Mouse (Mus musculus) liver, embryonic 15.5 days (tissue): ENCODE data around the gene Zbtb37. TPM values are rescaled to one million over a fixed set of nuclear protein-coding genes. Genes with fewer than 3 reads are reported as not detected.
"Not testable (repeated sequence)": the region's sequence is repeated elsewhere in the genome, so short reads cannot be mapped to it uniquely, and the experiment has no call there.

Experiments
- ATAC-seq: fragments of 200-750 bp; cut with Nextera tagmentation; 2 replicates; pipeline ENCODE4 v1.8.0; 2017; ENCODE audit warnings: moderate number of reproducible peaks, mild to moderate bottlenecking, moderate library complexity; ENCODE audit not compliant: insufficient read depth
- H3K27ac ChIP-seq: fragments of 300-500 bp; sonication (generic); replicated peaks from 2 replicates; pipeline ENCODE4 v1.5.1; 2015; ENCODE audit warnings: mild to moderate bottlenecking, inconsistent platforms
- H3K27me3 ChIP-seq: fragments of 300-500 bp; sonication (generic); 2 replicates; pipeline ENCODE4 v1.6.1; 2015; ENCODE audit warnings: mild to moderate bottlenecking, inconsistent platforms
- H3K36me3 ChIP-seq: fragments of 300-500 bp; sonication (generic); replicated peaks from 2 replicates; pipeline ENCODE4 v1.6.1; 2015; ENCODE audit warnings: moderate library complexity, mild to moderate bottlenecking, inconsistent platforms
- H3K4me1 ChIP-seq: fragments of 300-500 bp; sonication (generic); replicated peaks from 2 replicates; pipeline ENCODE4 v1.6.1; 2015; ENCODE audit warnings: inconsistent platforms
- H3K4me2 ChIP-seq: fragments of 300-500 bp; sonication (generic); 2 replicates; pipeline ENCODE4 v1.6.1; 2015; ENCODE audit warnings: moderate library complexity, mild to moderate bottlenecking, inconsistent platforms
- H3K4me3 ChIP-seq: fragments of 300-500 bp; sonication (generic); replicated peaks from 2 replicates; pipeline ENCODE4 v1.5.1; 2015; ENCODE audit warnings: mild to moderate bottlenecking, inconsistent platforms
- H3K9ac ChIP-seq: fragments of 300-500 bp; sonication (generic); 2 replicates; pipeline ENCODE4 v1.6.1; 2015; ENCODE audit warnings: moderate library complexity, mild to moderate bottlenecking, inconsistent platforms
- H3K9me3 ChIP-seq: fragments of 300-500 bp; sonication (generic); replicated peaks from 2 replicates; pipeline ENCODE4 v1.6.1; 2016; ENCODE audit warnings: inconsistent platforms
- WGBS: fragments of 180-500 bp; shearing (Covaris S2); methylation state at CpG from one replicate; pipeline ENCODE4 v1.1.7; 2015; ENCODE audit warnings: mixed read lengths; ENCODE audit not compliant: insufficient replicate concordance; 5-methylcytosine and 5-hydroxymethylcytosine counted together
- polyA plus RNA-seq: library from polyadenylated mRNA; unstranded; fragments of >200 nt; fragmentation: Nextera tagmentation; extraction: Ambion mirVana; gene quantifications from 2 replicates; pipeline ENCODE4 v1.2.1, GENCODE M21; 2015

Gene Zbtb37
- polyA plus RNA-seq, 1 experiment from 2014 or later, result 1.3 TPM

- 0 out of 2 replicates have a peak overlapping the region, but pooled peaks have one; percentile 20 for H3K27ac ChIP-seq
- no peak for ATAC-seq
- no peak overlapping the region for H3K9ac ChIP-seq
- peaks cover 29% of the 10 kb centered on the region for H3K36me3 ChIP-seq
- H3K4me2 ChIP-seq, result no peak overlapping the region
- peaks cover 42% of the 10 kb centered on the region for H3K4me1 ChIP-seq
- no peaks in the 10 kb centered on the region for H3K27me3 ChIP-seq
- H3K4me3 ChIP-seq, result no peak overlapping the region
- no peaks in the 10 kb centered on the region for H3K9me3 ChIP-seq
- WGBS, result 60% methylated on average over 7 of the region's 7 CpGs
Observed at GRCm38 (mm10) chr1:161032345-161032744, 2.3 kb downstream of the Zbtb37 start.

GRCm38 (mm10) chr1:161031881-161032280, 2.8 kb downstream of the Zbtb37 start:
- Histone ChIP-seq H3K36me3 (peaks cover 26% of the 10 kb centered on the region), H3K4me2 (no peak overlapping the region), H3K27me3 (no peaks in the 10 kb centered on the region), H3K9ac (no peak overlapping the region), H3K27ac (no peak overlapping the region), H3K9me3 (no peaks in the 10 kb centered on the region), H3K4me1 (peaks cover 40% of the 10 kb centered on the region), H3K4me3 (no peak overlapping the region)
- no peak for ATAC-seq
- WGBS, result 82% methylated on average over 9 of the region's 9 CpGs

GRCm38 (mm10) chr1:161030058-161030457, 4.6 kb downstream of the Zbtb37 start:
- WGBS, result 67% methylated on average over 3 of the region's 3 CpGs
- no peak for ATAC-seq

GRCm38 (mm10) chr1:161028427-161028826, 6.2 kb downstream of the Zbtb37 start:
- not testable (repeated sequence) for H3K27me3 ChIP-seq

More at GRCm38 (mm10) chr1:161030058-161030457, 4.6 kb downstream of the Zbtb37 start:
- Histone ChIP-seq H3K9ac (no peak overlapping the region), H3K4me2 (no peak overlapping the region), H3K27me3 (no peaks in the 10 kb centered on the region), H3K4me3 (no peak overlapping the region), H3K36me3 (peaks cover 10% of the 10 kb centered on the region; the same call in 1 of the 2 replicates), H3K4me1 (peaks cover 30% of the 10 kb centered on the region), H3K9me3 (no peaks in the 10 kb centered on the region), H3K27ac (no peak overlapping the region)

GRCm38 (mm10) chr1:161027196-161027595, 7.5 kb downstream of the Zbtb37 start:
- no peak overlapping the region for H3K4me3 ChIP-seq
- no peak overlapping the region for H3K4me2 ChIP-seq
- 43% methylated on average over 2 of the region's 2 CpGs for WGBS
- no peaks in the 10 kb centered on the region for H3K27me3 ChIP-seq
- ATAC-seq, result no peak
- no peak overlapping the region for H3K9ac ChIP-seq
- H3K9me3 ChIP-seq, result no peaks in the 10 kb centered on the region
- peaks cover 10% of the 10 kb centered on the region; the same call in 1 of the 2 replicates for H3K36me3 ChIP-seq
- peaks cover 8% of the 10 kb centered on the region; the same call in 1 of the 2 replicates for H3K4me1 ChIP-seq
- H3K27ac ChIP-seq, result no peak overlapping the region

More at GRCm38 (mm10) chr1:161028427-161028826, 6.2 kb downstream of the Zbtb37 start:
- Histone ChIP-seq H3K36me3 (peaks cover 10% of the 10 kb centered on the region; the same call in 1 of the 2 replicates), H3K4me1 (peaks cover 21% of the 10 kb centered on the region)
- ATAC-seq, H3K9ac ChIP-seq, H3K4me2 ChIP-seq, H3K9me3 ChIP-seq, H3K4me3 ChIP-seq, H3K27ac ChIP-seq: not testable (repeated sequence)
- 75% methylated on average over 1 of the region's 1 CpGs for WGBS

- Histone ChIP-seq H3K4me2 (no peak overlapping the region), H3K4me3 (no peak overlapping the region), H3K4me1 (0 out of 2 replicates have a peak, but pooled peaks cover 2% of the 10 kb centered on the region), H3K27me3 (no peaks in the 10 kb centered on the region), H3K27ac (no peak overlapping the region), H3K36me3 (0 out of 2 replicates have a peak, but pooled peaks cover 4% of the 10 kb centered on the region), H3K9me3 (no peaks in the 10 kb centered on the region), H3K9ac (no peak overlapping the region)
- WGBS, result 76% methylated on average over 5 of the region's 5 CpGs
- no peak for ATAC-seq
Observed at GRCm38 (mm10) chr1:161025410-161026210, 9.0 kb downstream of the Zbtb37 start.

- peaks cover 17% of the 10 kb centered on the region for H3K36me3 ChIP-seq
- 83% methylated on average over 14 of the region's 14 CpGs for WGBS
Observed at GRCm38 (mm10) chr1:161020051-161020450, 14.6 kb downstream of the Zbtb37 start.

GRCm38 (mm10) chr1:161016378-161016777, 18.3 kb downstream of the Zbtb37 start:
- H3K27me3 ChIP-seq, result no peaks in the 10 kb centered on the region
- no peaks in the 10 kb centered on the region for H3K9me3 ChIP-seq
- 70% methylated on average over 2 of the region's 2 CpGs for WGBS
- no peak for ATAC-seq
- H3K4me2 ChIP-seq, result no peak overlapping the region
- H3K9ac ChIP-seq, result no peak overlapping the region
- peaks cover 21% of the 10 kb centered on the region for H3K36me3 ChIP-seq
- no peaks in the 10 kb centered on the region for H3K4me1 ChIP-seq
- no peak overlapping the region for H3K27ac ChIP-seq
- H3K4me3 ChIP-seq, result no peak overlapping the region

More at GRCm38 (mm10) chr1:161020051-161020450, 14.6 kb downstream of the Zbtb37 start:
- ATAC-seq, result no peak
- Histone ChIP-seq H3K9ac (no peak overlapping the region), H3K27ac (no peak overlapping the region), H3K27me3 (no peaks in the 10 kb centered on the region), H3K9me3 (no peaks in the 10 kb centered on the region), H3K4me3 (no peak overlapping the region), H3K4me1 (no peaks in the 10 kb centered on the region), H3K4me2 (no peak overlapping the region)

- 78% methylated on average over 4 of the region's 4 CpGs for WGBS
- H3K27ac ChIP-seq, result no peak overlapping the region
- H3K4me1 ChIP-seq, result no peaks in the 10 kb centered on the region
- H3K4me2 ChIP-seq, result no peak overlapping the region
- H3K9me3 ChIP-seq, result no peaks in the 10 kb centered on the region
- 0 out of 2 replicates have a peak, but pooled peaks cover 7% of the 10 kb centered on the region for H3K36me3 ChIP-seq
- no peak overlapping the region for H3K4me3 ChIP-seq
- no peak for ATAC-seq
- H3K9ac ChIP-seq, result no peak overlapping the region
- no peaks in the 10 kb centered on the region for H3K27me3 ChIP-seq
Observed at GRCm38 (mm10) chr1:161010436-161010835, 24.2 kb downstream of the Zbtb37 start.

- no peak overlapping the region for H3K9ac ChIP-seq
- no peaks in the 10 kb centered on the region for H3K9me3 ChIP-seq
- no peaks in the 10 kb centered on the region for H3K27me3 ChIP-seq
- H3K27ac ChIP-seq, result no peak overlapping the region
- no peaks in the 10 kb centered on the region for H3K4me1 ChIP-seq
- no peak overlapping the region for H3K4me2 ChIP-seq
- WGBS, result 64% methylated on average over 2 of the region's 2 CpGs
- no peak for ATAC-seq
- no peak overlapping the region for H3K4me3 ChIP-seq
- peaks cover 22% of the 10 kb centered on the region; the same call in 1 of the 2 replicates for H3K36me3 ChIP-seq
Observed at GRCm38 (mm10) chr1:161008038-161008437, 26.6 kb downstream of the Zbtb37 start.

GRCm38 (mm10) chr1:161006471-161006870, 28.2 kb downstream of the Zbtb37 start:
- 65% methylated on average over 5 of the region's 5 CpGs for WGBS
- no peak overlapping the region for H3K9ac ChIP-seq
- no peaks in the 10 kb centered on the region for H3K4me1 ChIP-seq
- H3K36me3 ChIP-seq, result peaks cover 24% of the 10 kb centered on the region
- H3K9me3 ChIP-seq, result no peaks in the 10 kb centered on the region
- no peak overlapping the region for H3K27ac ChIP-seq
- H3K4me2 ChIP-seq, result no peak overlapping the region
- no peak overlapping the region for H3K4me3 ChIP-seq
- no peaks in the 10 kb centered on the region for H3K27me3 ChIP-seq
- no peak for ATAC-seq
